Mouse (Mus musculus): Measurements from ENCODE around the gene Klrb1b.

- TF ChIP-seq CTCF (IDR thresholded peaks at IDR 0.05; ENCODE audit: low read depth) (no peak), EP300 (IDR thresholded peaks at IDR 0.05; ENCODE audit: low read depth) (no peak)
These were observed 28.8 kb upstream of the Klrb1b start for GRCm38 (mm10) chr6:128854895-128855294.
